Mouse (Mus musculus) ES-Bruce4 (cell line): ENCODE data around the gene Trim28.

Experiments
- CTCF ChIP-seq: IDR thresholded peaks from one replicate; pipeline ENCODE4 v1.8.1; 2011; ENCODE audit warnings: low read depth, low read length
- EP300 ChIP-seq: IDR thresholded peaks from 2 replicates; pipeline ENCODE4 v1.6.1; 2011; ENCODE audit warnings: low read depth, low read length; ENCODE audit not compliant: insufficient read depth

GRCm38 (mm10) chr7:13031069-13031468 is 32.2 kb downstream of the Trim28 start:
- TF ChIP-seq CTCF (peak; percentile 22), EP300 (no peak)
